Mouse (Mus musculus) bone marrow macrophage, adult 2 months (primary cell): ENCODE measurements around the gene Wipf2.

Source experiments
- CTCF ChIP-seq: IDR thresholded peaks from 2 replicates; pipeline ENCODE4 v1.5.1; 2012; ENCODE audit warnings: low read depth, mild to moderate bottlenecking, low read length, moderate library complexity
- POLR2A ChIP-seq: IDR thresholded peaks from 2 replicates; pipeline ENCODE4 v1.6.1; 2012; ENCODE audit warnings: mild to moderate bottlenecking, low read depth, low read length, borderline replicate concordance

DNA sequence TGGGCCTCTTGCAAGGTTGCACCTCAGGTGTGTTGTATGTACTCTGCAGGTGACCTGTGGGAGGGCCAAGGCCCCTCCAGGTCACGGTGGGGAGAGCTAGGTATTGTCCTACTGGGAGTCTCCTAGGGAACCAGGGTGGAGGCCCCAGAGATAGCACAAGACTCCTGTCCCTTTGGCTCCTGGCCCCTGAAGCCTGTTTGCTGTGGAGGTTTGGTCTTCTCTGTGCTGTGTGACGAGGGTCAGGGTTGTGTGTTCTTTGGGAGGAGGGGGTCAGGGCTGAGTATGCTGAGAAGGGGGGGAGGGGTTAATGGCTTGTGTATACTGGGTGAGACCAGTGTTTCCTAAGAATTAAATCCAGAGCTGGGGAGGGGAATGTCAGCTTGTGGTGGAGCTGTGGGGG, 89.9 kb downstream of the Wipf2 start:
- TF ChIP-seq CTCF (no peak), POLR2A (no peak)
